Mouse (Mus musculus): Measurements from ENCODE around the gene Kat5. TPM values are rescaled to one million over a fixed set of nuclear protein-coding genes. Genes with fewer than 3 reads are reported as not detected.

Kat5 gene
- total RNA-seq (2021): 10 to 100 TPM; 94.3 to 99.2 TPM
- long read RNA-seq, experiment 1, transcript Kat5-201 (14 exons, 2,154 nt): major isoform, 11 of 73 reads
- long read RNA-seq, experiment 1, transcript Kat5-211 (11 exons, 1,960 nt): minor isoform, 10 of 73 reads
- long read RNA-seq, experiment 1, transcript Kat5-206 (13 exons, 1,386 nt): minor isoform, 9 of 73 reads
- long read RNA-seq, experiment 1, transcript Kat5-202 (12 exons, 1,905 nt): minor isoform, 10 of 73 reads
- long read RNA-seq, experiment 1, partial matches to known transcripts: 22 of 73 reads
- long read RNA-seq, experiment 1, other reads (novel, unspliced or antisense): 11 of 73 reads
- long read RNA-seq, experiment 2, transcript Kat5-206 (13 exons, 1,386 nt): minor isoform, 7 of 62 reads
- long read RNA-seq, experiment 2, transcript Kat5-201 (14 exons, 2,154 nt): major isoform, 9 of 62 reads
- long read RNA-seq, experiment 2, transcript Kat5-202 (12 exons, 1,905 nt): minor isoform, 5 of 62 reads
- long read RNA-seq, experiment 2, transcript Kat5-211 (11 exons, 1,960 nt): minor isoform, 6 of 62 reads
- long read RNA-seq, experiment 2, partial matches to known transcripts: 26 of 62 reads
- long read RNA-seq, experiment 2, other reads (novel, unspliced or antisense): 9 of 62 reads

DNA sequence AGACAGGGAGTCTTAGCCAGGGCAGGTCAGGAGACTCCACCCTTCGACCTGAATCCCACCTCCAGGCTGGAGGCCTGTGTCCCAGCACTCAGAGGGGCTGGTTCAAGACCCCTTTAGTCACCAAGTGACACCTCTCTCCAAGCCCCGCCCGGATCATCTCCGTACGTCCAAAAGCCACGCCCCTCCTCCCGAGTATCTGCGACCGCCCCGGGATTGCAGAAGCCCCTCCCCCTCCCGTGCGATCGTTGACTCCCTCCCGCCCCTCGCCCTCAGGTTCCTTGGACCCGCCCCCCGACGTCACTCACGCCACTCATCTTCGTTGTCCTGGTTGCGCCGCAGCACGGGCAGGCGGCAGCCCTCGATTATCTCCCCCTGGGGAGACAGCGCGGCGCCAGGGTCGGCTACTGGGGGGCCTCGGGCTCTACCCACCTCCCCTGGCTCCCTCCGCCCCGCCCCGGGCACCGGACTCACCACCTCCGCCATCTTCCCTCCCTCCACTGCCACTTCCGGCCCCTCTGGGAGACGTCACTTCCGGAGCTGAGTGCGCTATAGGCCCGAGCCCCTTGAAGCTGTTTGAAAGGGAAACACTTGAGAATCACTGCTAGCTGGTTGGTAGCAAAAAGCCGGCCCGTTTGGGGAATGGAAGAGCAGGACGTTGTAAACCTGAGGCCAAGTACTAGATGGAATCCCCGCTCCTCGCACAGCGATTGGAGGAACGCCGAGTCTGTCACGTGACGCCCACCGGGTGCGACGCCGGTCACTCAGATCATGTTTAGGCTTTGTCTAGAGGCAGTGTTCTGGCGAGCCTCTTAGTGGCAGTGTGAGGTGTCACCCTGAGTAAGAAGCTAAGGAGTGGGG is at the start of gene Kat5:
Kat5 (minus strand) TSS at position 691 of the 858 bp plus-strand sequence.
- peak; percentile 88 to 92 for DNase-seq (ENCODE audit: extremely low spot score in 1 of 2, low spot score in 2 of 2)
- intact Hi-C loops (cut with DNase I): loop anchor here (1.0 kb wide), 1 partner anchor 28 kb away; the partner anchor contains the start of gene Rela
- peak; percentile 8; the same call in 1 of the 2 replicates for TF ChIP-seq CTCF (IDR thresholded peaks at IDR 0.05)
- H3K27ac ChIP-seq: peak within 1 kb of the TSS; percentile 99
- peak within 1 kb of the TSS; percentile 65 for H3K4me3 ChIP-seq

DNA sequence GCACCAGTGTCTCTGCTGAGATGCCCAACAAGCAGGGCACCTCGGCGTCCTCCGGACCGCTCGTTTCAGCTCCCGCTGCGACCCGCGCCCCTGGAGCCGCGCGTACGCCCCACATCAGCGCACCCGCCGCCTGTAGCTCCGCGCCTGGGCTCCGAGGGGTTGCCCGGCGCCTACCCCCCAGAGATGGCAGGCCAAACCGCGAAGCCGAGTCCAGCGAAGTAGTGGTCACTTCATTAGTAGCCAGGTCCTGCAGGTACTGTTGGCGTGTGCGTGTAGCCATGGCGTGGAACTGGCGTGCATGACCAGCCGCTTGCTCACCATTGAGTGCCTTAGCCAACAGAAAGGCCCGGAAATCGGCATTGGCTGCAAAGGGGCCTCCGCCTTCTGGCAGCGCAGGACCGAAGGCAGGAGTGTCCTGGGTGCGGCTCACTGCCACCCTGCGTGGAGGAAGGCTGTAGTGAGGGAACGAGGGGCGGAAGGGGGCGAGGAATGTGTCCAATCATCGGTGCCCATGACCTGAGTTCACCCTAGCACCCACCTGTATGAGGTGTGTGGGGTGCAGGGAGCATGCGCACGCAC is 44.8 kb upstream of the Kat5 start:
- TF ChIP-seq CTCF (IDR thresholded peaks at IDR 0.05): no peak
- DNase-seq (ENCODE audit: extremely low spot score in 1 of 2, low spot score in 2 of 2): no peak
- H3K4me3 ChIP-seq: peak overlapping the region; percentile 42
- intact Hi-C loops (cut with DNase I): no loop called here
- H3K27ac ChIP-seq: no peak overlapping the region

DNA sequence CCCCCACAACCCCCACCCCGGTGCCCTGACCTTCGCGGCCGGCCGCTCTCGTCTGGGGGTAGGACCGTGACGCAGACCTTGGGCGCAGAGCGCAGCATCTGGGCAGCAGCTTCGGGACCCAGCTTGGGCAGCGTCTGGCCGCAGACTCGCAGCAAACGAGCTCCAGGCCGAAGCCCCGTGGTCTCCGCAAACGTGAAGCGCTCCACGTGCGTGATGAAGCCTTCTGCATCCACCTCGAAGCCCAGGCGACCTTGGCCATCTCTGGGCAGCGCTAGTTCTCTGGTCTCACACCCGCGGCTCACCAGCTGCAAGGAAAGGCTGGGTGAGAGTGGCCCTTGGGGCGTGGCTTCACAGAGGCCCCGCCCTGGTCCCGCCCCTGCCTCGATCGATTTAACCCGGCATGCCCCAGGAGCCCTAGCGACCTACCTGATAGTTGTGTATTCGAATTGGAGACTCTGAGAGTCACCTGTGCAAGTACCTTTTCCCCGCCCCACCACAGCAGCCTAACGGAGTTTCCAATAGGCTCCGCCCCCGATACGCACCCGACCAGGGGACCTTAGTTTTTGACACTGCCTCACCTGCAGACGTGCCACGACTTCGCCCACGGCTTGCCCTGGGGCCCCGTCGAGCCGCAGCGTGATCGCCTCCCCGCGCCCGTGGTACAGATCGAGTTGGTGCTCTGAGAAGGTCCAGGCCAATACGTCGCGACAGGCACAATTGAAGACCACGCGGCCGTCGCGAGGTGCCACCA is 44.1 kb upstream of the Kat5 start:
- Histone ChIP-seq H3K27ac (no peak overlapping the region), H3K4me3 (peak overlapping the region; percentile 42)
- no peak for TF ChIP-seq CTCF (IDR thresholded peaks at IDR 0.05)
- intact Hi-C loops (cut with DNase I): no loop called here
- DNase-seq (ENCODE audit: extremely low spot score in 1 of 2, low spot score in 2 of 2): no peak

DNA sequence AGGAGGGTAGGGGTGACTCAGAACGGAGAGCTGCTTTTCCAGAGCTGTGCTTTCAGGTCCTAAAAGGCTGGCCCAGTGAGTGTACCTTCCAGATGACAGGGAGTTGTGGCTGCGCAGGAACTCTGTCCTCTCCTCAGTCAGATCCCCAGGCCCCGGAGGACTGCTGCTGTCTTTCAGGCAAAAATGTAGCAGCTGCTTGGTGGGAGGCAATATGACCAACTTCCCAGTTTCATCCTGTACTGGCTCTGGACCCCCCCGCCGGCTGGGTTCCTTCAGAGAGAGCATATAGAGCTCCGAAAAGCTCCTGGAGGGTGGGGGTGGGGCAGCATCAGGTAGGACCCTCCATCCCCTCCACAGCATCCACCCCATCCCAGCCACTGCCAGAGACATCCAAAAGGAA is 42.5 kb upstream of the Kat5 start:
- Histone ChIP-seq H3K4me3 (no peak overlapping the region), H3K27ac (no peak overlapping the region)
- TF ChIP-seq CTCF (IDR thresholded peaks at IDR 0.05): no peak
- intact Hi-C loops (cut with DNase I): no loop called here
- peak in 1 of 2 experiments; percentile 29 for DNase-seq (ENCODE audit: extremely low spot score in 1 of 2, low spot score in 2 of 2)

DNA sequence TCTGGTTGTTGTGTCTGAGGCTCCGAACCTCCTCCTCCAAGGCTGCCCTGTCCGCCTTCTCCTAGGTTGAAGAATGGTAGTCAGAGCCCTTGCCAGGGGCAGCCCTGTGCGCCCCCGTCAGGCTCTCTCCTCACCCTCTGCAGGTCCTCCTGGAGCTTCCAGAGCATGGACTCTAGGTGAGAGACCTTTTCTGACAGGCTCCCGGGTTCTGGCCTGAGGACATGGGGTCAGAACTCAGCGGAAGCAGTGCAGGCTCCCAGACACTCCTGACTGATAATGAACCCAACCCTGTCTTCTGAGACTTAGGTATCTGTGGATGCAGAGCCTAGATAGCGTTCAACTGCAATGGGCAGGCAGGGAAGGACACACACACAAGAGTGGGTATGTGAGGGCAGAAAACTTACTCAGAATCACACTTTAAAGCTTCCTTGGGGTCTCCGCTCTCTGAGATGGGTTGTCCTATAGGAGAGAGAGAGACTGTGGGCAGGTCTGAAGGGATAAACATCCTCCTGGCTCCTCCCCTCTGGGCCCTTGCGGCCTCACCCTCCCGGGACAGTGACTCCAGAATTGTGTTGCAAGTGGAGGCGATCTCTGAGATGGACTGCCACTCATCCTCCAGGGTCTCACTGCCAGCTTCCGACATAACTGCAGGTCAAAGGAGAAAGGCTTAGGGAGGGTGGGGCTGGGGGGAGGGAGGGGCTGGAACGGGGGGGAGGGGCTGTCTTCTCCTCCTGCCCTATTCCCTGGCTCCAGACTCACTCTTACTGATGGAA is 41.7 kb upstream of the Kat5 start:
- TF ChIP-seq CTCF (IDR thresholded peaks at IDR 0.05): no peak
- no peak for DNase-seq (ENCODE audit: extremely low spot score in 1 of 2, low spot score in 2 of 2)
- no peak overlapping the region for H3K27ac ChIP-seq
- intact Hi-C loops (cut with DNase I): no loop called here
- H3K4me3 ChIP-seq: no peak overlapping the region

DNA sequence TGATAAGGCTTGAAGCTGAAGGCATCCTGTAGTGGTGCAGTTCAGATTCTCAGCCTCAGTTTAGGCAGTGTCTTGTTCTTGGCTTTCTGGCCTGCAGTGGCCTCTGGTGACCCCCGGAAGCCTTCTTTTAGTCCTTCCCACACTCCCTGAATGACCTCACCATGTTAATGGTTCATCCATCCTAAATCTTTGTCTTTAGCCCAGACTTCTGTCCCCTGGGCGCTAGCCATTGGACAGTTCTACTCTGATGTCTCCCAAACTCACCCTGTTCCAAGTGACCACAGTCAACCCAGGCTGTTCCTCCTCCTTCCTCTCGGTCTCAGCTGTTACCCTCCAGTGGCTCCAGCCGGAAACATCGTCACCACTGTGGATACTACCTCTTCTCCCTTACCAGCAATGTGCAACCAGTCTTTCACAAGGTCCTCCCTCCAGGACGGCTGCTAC is 39.3 kb upstream of the Kat5 start:
- Histone ChIP-seq H3K4me3 (peak overlapping the region; percentile 36), H3K27ac (peak overlapping the region; percentile 84)
- intact Hi-C loops (cut with DNase I): no loop called here
- DNase-seq (ENCODE audit: extremely low spot score in 1 of 2, low spot score in 2 of 2): no peak
- TF ChIP-seq CTCF (IDR thresholded peaks at IDR 0.05): no peak

DNA sequence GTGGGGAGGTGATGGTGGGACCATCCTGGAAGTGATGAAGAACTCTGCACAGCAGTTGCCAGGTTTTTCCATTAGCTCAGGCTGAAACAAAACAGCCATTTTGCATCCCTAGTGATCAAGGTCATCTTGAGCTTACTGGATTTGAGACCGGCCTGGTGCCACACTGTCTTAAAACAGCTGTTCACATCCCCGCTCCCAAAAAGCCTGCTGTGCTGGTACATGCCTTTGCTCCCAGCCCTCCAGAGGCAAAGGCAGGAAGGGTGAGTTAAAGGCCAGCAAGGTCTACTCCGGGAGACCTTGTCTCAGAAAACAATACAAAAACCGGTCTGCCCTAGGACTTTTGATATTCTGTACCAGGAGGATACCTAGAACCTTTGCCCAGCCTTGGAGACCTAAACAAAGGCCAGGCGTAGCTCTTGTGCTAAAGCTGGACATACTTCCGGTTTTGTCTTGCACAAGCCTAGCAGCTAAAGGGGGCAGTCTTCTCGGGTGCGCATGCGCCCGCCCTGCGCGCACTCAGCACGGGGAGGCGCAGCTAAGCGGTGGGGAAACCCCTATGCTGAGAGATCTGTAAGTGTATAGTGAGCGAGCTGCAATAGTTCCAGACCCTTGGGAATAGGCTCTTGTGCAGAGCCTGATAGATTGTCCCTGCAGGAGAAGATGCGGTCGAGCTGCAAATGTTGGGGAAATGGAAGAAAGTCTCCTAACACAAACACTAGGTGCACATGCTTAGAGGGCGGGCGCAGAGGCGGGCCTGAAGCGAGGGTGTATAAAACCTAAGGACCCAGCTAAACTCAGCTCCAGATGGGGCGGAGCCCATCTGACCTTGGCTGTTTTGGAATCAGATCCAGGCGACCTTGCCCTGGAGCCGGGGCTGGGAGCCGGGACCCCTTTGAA is 38.6 kb upstream of the Kat5 start:
- peak; percentile 18 for TF ChIP-seq CTCF (IDR thresholded peaks at IDR 0.05)
- DNase-seq (ENCODE audit: extremely low spot score in 1 of 2, low spot score in 2 of 2): peak; percentile 77 to 78
- Histone ChIP-seq H3K27ac (peak overlapping the region; percentile 84), H3K4me3 (peak overlapping the region; percentile 36)
- intact Hi-C loops (cut with DNase I): no loop called here

DNA sequence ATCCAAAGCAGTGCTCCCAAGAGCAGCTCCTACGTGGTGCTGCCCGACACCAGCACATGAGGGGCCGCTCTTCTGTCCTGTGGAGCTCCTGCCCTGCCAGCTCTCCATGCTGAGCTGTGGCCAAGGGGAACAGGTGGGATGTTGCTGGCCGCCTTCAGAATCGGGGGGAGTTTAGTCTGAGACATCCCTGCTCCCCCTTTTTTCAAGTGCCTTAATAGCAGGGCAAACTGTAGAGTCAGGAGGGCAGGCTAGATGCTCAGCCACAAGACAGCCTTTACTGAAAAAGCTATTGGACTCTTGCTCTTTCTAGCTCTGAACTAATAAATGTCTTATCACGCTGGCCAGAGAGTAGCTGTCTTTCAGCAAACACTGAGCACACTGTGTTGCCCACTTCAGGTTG is 37.8 kb upstream of the Kat5 start:
- Histone ChIP-seq H3K4me3 (no peak overlapping the region), H3K27ac (peak overlapping the region; percentile 84)
- TF ChIP-seq CTCF (IDR thresholded peaks at IDR 0.05): no peak
- no peak for DNase-seq (ENCODE audit: extremely low spot score in 1 of 2, low spot score in 2 of 2)
- intact Hi-C loops (cut with DNase I): no loop called here

DNA sequence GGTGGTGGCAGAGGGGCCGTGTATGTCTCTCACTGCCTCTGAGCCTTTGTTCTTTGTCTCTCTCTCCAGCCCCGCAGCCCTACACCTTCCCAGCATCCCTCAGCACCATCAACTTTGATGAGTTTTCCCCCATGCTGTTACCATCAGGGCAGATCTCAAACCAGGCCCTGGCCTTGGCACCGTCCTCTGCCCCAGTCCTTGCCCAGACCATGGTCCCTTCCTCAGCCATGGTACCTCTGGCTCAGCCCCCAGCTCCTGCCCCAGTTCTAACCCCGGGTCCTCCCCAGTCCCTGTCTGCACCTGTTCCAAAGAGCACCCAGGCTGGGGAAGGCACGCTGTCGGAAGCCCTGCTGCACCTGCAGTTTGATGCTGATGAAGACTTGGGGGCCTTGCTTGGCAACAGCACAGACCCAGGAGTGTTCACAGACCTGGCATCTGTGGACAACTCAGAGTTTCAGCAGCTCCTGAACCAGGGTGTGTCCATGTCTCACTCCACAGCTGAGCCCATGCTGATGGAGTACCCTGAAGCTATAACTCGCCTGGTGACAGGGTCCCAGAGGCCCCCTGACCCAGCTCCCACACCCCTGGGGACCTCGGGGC is 36.8 kb upstream of the Kat5 start:
- H3K27ac ChIP-seq: no peak overlapping the region
- intact Hi-C loops (cut with DNase I): no loop called here
- no peak overlapping the region for H3K4me3 ChIP-seq
- no peak for TF ChIP-seq CTCF (IDR thresholded peaks at IDR 0.05)
- DNase-seq (ENCODE audit: extremely low spot score in 1 of 2, low spot score in 2 of 2): no peak

Measured in left cerebral cortex, adult 2 months (tissue).